Mouse (Mus musculus) erythroblast, embryonic 14.5 days (primary cell): ENCODE data around the gene Snai1.

Source experiments
- GATA1 ChIP-seq: IDR thresholded peaks from 2 replicates; pipeline ENCODE4 v1.6.1; 2012; ENCODE audit warnings: low read length, inconsistent platforms, mixed read lengths
- TAL1 ChIP-seq: IDR thresholded peaks from 3 replicates; pipeline ENCODE4 v1.6.1; 2012; ENCODE audit warnings: low read length, inconsistent platforms, mixed read lengths

DNA sequence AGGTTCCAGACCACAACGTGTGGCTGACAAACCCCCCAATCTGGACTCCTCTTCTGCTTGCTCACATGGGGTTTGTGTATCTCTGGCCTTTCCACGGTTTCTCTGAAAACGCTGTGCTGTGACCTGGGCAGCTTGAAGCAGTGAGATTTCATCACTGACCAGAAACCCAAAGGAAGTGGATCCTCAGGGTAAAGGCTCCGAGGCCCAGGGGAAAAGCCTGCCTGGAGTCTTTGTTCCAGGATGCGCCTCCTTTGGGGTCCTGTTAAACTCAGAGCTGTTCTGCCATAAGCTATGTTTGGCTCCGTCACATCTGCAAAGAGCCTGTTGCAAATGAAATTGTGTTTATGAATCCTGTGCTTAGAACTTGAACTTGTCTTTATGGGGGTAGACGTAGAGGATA lies 11.0 kb downstream of the Snai1 start:
- no peak for TF ChIP-seq TAL1
- TF ChIP-seq GATA1, result no peak
